Mouse (Mus musculus) stomach, embryonic 15.5 days (tissue): Measurements from ENCODE around the gene Tfap2a. TPM values are rescaled to one million over a fixed set of nuclear protein-coding genes. Genes with fewer than 3 reads are reported as not detected.

ENCODE experiments used
- ATAC-seq: fragments of 200-750 bp; cut with Nextera tagmentation; 2 replicates; pipeline ENCODE4 v1.8.0; 2017; ENCODE audit warnings: low read depth, moderate number of reproducible peaks, moderate TSS enrichment; ENCODE audit not compliant: insufficient read depth, low FRiP score
- H3K27ac ChIP-seq: fragments of 300-500 bp; sonication (generic); 2 replicates; pipeline ENCODE4 v1.5.1; 2015; ENCODE audit warnings: mild to moderate bottlenecking, inconsistent platforms
- H3K27me3 ChIP-seq: fragments of 300-500 bp; sonication (generic); replicated peaks from 2 replicates; pipeline ENCODE4 v1.6.1; 2015; ENCODE audit warnings: inconsistent platforms
- H3K36me3 ChIP-seq: fragments of 300-500 bp; sonication (generic); 2 replicates; pipeline ENCODE4 v1.6.1; 2015; ENCODE audit warnings: inconsistent platforms
- H3K4me1 ChIP-seq: fragments of 300-500 bp; sonication (generic); 2 replicates; pipeline ENCODE4 v1.6.1; 2015; ENCODE audit warnings: inconsistent platforms
- H3K4me2 ChIP-seq: fragments of 300-500 bp; sonication (generic); 2 replicates; pipeline ENCODE4 v1.6.1; 2015; ENCODE audit warnings: mild to moderate bottlenecking, inconsistent platforms
- H3K4me3 ChIP-seq: fragments of 300-500 bp; sonication (generic); replicated peaks from 2 replicates; pipeline ENCODE4 v1.5.1; 2015; ENCODE audit warnings: inconsistent platforms
- H3K9ac ChIP-seq: fragments of 300-500 bp; sonication (generic); 2 replicates; pipeline ENCODE4 v1.6.1; 2015; ENCODE audit warnings: inconsistent platforms
- H3K9me3 ChIP-seq: fragments of 300-500 bp; sonication (generic); 2 replicates; pipeline ENCODE4 v1.6.1; 2016; ENCODE audit warnings: inconsistent platforms
- WGBS: fragments of 180-500 bp; shearing (Covaris S2); methylation state at CpG from one replicate; pipeline ENCODE4 v1.1.7; 2015; 5-methylcytosine and 5-hydroxymethylcytosine counted together
- polyA plus RNA-seq: library from polyadenylated mRNA; unstranded; fragments of >200 nt; fragmentation: Nextera tagmentation; extraction: Ambion mirVana; gene quantifications from 2 replicates; pipeline ENCODE4 v1.2.1, GENCODE M21; 2015

The Tfap2a gene
- polyA plus RNA-seq, 1 experiment from 2014 or later, result 1.0 TPM

- no peak overlapping the region for H3K4me3 ChIP-seq
- no peak for ATAC-seq
- no peaks in the 10 kb centered on the region for H3K9me3 ChIP-seq
- H3K4me1 ChIP-seq, result peaks cover 6% of the 10 kb centered on the region
- no peak overlapping the region for H3K4me2 ChIP-seq
- H3K9ac ChIP-seq, result no peak overlapping the region
- 8% methylated on average over 3 of the region's 3 CpGs for WGBS
- peaks cover 99% of the 10 kb centered on the region for H3K27me3 ChIP-seq
- H3K36me3 ChIP-seq, result no peaks in the 10 kb centered on the region
- H3K27ac ChIP-seq, result no peak overlapping the region
Observed at GRCm38 (mm10) chr13:40707646-40708045, 30.5 kb downstream of the Tfap2a start.

GRCm38 (mm10) chr13:40706612-40707011 is 31.6 kb downstream of the Tfap2a start:
- 6% methylated on average over 5 of the region's 5 CpGs for WGBS
- H3K27me3 ChIP-seq, result peaks cover 100% of the 10 kb centered on the region

GRCm38 (mm10) chr13:40705821-40706425 is 32.3 kb downstream of the Tfap2a start:
- H3K9me3 ChIP-seq, result no peaks in the 10 kb centered on the region
- no peak for ATAC-seq
- WGBS, result 8% methylated on average over 4 of the region's 4 CpGs
- H3K36me3 ChIP-seq, result no peaks in the 10 kb centered on the region
- peaks cover 6% of the 10 kb centered on the region for H3K4me1 ChIP-seq
- no peak overlapping the region for H3K4me3 ChIP-seq
- H3K4me2 ChIP-seq, result no peak overlapping the region
- peaks cover 100% of the 10 kb centered on the region for H3K27me3 ChIP-seq
- no peak overlapping the region for H3K9ac ChIP-seq
- no peak overlapping the region for H3K27ac ChIP-seq

More at GRCm38 (mm10) chr13:40706612-40707011, 31.6 kb downstream of the Tfap2a start:
- no peak overlapping the region for H3K4me2 ChIP-seq
- no peaks in the 10 kb centered on the region for H3K36me3 ChIP-seq
- no peak for ATAC-seq
- no peaks in the 10 kb centered on the region for H3K9me3 ChIP-seq
- no peak overlapping the region for H3K4me3 ChIP-seq
- H3K4me1 ChIP-seq, result peaks cover 6% of the 10 kb centered on the region
- H3K9ac ChIP-seq, result no peak overlapping the region
- H3K27ac ChIP-seq, result no peak overlapping the region

GRCm38 (mm10) chr13:40704864-40705455 is 33.2 kb downstream of the Tfap2a start:
- H3K27ac ChIP-seq, result no peak overlapping the region
- no peaks in the 10 kb centered on the region for H3K9me3 ChIP-seq
- H3K36me3 ChIP-seq, result no peaks in the 10 kb centered on the region
- H3K27me3 ChIP-seq, result peaks cover 94% of the 10 kb centered on the region
- peaks cover 6% of the 10 kb centered on the region for H3K4me1 ChIP-seq
- no peak overlapping the region for H3K9ac ChIP-seq
- WGBS, result under 1% methylated on average over 28 of the region's 28 CpGs
- H3K4me3 ChIP-seq, result no peak overlapping the region
- ATAC-seq, result no peak
- peak overlapping the region; percentile 2; the same call in 1 of the 2 replicates for H3K4me2 ChIP-seq

GRCm38 (mm10) chr13:40703982-40704501 is 34.1 kb downstream of the Tfap2a start:
- Histone ChIP-seq H3K27ac (no peak overlapping the region), H3K27me3 (peaks cover 91% of the 10 kb centered on the region), H3K4me3 (peak overlapping the region; percentile 21), H3K9me3 (no peaks in the 10 kb centered on the region), H3K9ac (no peak overlapping the region), H3K4me2 (peak overlapping the region; percentile 42), H3K4me1 (peaks cover 6% of the 10 kb centered on the region), H3K36me3 (no peaks in the 10 kb centered on the region)
- no peak for ATAC-seq
- 1% methylated on average over 38 of the region's 38 CpGs for WGBS

- Histone ChIP-seq H3K9ac (no peak overlapping the region), H3K9me3 (no peaks in the 10 kb centered on the region), H3K27ac (no peak overlapping the region), H3K27me3 (peaks cover 83% of the 10 kb centered on the region), H3K4me1 (peaks cover 6% of the 10 kb centered on the region), H3K4me3 (no peak overlapping the region), H3K36me3 (no peaks in the 10 kb centered on the region), H3K4me2 (no peak overlapping the region)
- 2% methylated on average over 19 of the region's 19 CpGs for WGBS
- no peak for ATAC-seq
Observed at GRCm38 (mm10) chr13:40703123-40703797, 34.9 kb downstream of the Tfap2a start.

- Histone ChIP-seq H3K4me3 (no peak overlapping the region), H3K9ac (no peak overlapping the region), H3K36me3 (no peaks in the 10 kb centered on the region), H3K27ac (no peak overlapping the region), H3K4me1 (peaks cover 6% of the 10 kb centered on the region), H3K4me2 (no peak overlapping the region), H3K9me3 (no peaks in the 10 kb centered on the region), H3K27me3 (peaks cover 78% of the 10 kb centered on the region)
- 7% methylated on average over 30 of the region's 30 CpGs for WGBS
- no peak for ATAC-seq
Observed at GRCm38 (mm10) chr13:40702361-40703122, 35.6 kb downstream of the Tfap2a start.

GRCm38 (mm10) chr13:40701691-40702090 is 36.5 kb downstream of the Tfap2a start:
- ATAC-seq, result no peak
- whole genome bisulfite sequencing, result 4% methylated on average over 12 of the region's 12 CpGs
- no peaks in the 10 kb centered on the region for H3K36me3 ChIP-seq

GRCm38 (mm10) chr13:40685790-40686189 is 52.4 kb downstream of the Tfap2a start:
- Histone ChIP-seq H3K36me3 (no peaks in the 10 kb centered on the region), H3K9ac (no peak overlapping the region), H3K9me3 (no peaks in the 10 kb centered on the region), H3K4me1 (no peaks in the 10 kb centered on the region), H3K4me2 (no peak overlapping the region), H3K27ac (no peak overlapping the region), H3K27me3 (no peaks in the 10 kb centered on the region), H3K4me3 (no peak overlapping the region)
- WGBS, result 85% methylated on average over 3 of the region's 3 CpGs
- no peak for ATAC-seq

More at GRCm38 (mm10) chr13:40701691-40702090, 36.5 kb downstream of the Tfap2a start:
- H3K4me3 ChIP-seq, result no peak overlapping the region
- no peaks in the 10 kb centered on the region for H3K9me3 ChIP-seq
- no peak overlapping the region for H3K9ac ChIP-seq
- no peak overlapping the region for H3K4me2 ChIP-seq
- H3K27ac ChIP-seq, result no peak overlapping the region
- H3K27me3 ChIP-seq, result peaks cover 70% of the 10 kb centered on the region
- H3K4me1 ChIP-seq, result peaks cover 6% of the 10 kb centered on the region

- Histone ChIP-seq H3K27ac (no peak overlapping the region), H3K9ac (no peak overlapping the region), H3K36me3 (no peaks in the 10 kb centered on the region), H3K4me2 (no peak overlapping the region), H3K4me1 (no peaks in the 10 kb centered on the region), H3K27me3 (no peaks in the 10 kb centered on the region), H3K4me3 (no peak overlapping the region), H3K9me3 (no peaks in the 10 kb centered on the region)
- no peak for ATAC-seq
- WGBS, result 41% methylated on average over 4 of the region's 4 CpGs
Observed at GRCm38 (mm10) chr13:40676730-40677129, 61.4 kb downstream of the Tfap2a start.
